Comparison of ENCODE assay signal across 15 mouse cellular contexts in genomic region chr11:86827476-86828245, GRCm38 (mm10). TPM values are rescaled to one million over a fixed set of nuclear protein-coding genes. Genes with fewer than 3 reads are reported as not detected.
DNase-seq lines count a peak whose midpoint lies in the region; ATAC-seq and TF ChIP-seq lines count a peak whose summit lies in the region.
"Had no signal": no experiment of that assay in that cellular context is flagged by ENCODE, and none has a peak within 500 bp of the region (broad histone marks: within the 10 kb centered on the region; RNA-seq: fewer than 3 reads in every experiment).

No protein-coding gene starts in this region.

- H3K36me3 ChIP-seq in heart, embryonic 12.5 days, result no peaks in the 10 kb centered on the region
- H3K36me3 ChIP-seq in lung, postnatal 0 days (ENCODE audit: insufficient read depth, low read length), result no peaks in the 10 kb centered on the region
- H3K36me3 ChIP-seq: forebrain, embryonic 10.5 days; midbrain, embryonic 12.5 days had no signal

- H3K27me3 ChIP-seq in heart, embryonic 12.5 days (replicated peaks), result no peaks in the 10 kb centered on the region
- no peaks in the 10 kb centered on the region for H3K27me3 ChIP-seq in lung, postnatal 0 days (replicated peaks; ENCODE audit: insufficient read depth, low read length)
- H3K27me3 ChIP-seq: midbrain, embryonic 12.5 days had no signal

- intact Hi-C loops in heart, postnatal 14 days (cut with DNase I), result no loop called here

- H3K9ac ChIP-seq in heart, embryonic 12.5 days, result no peak overlapping the region
- no peak overlapping the region for H3K9ac ChIP-seq in lung, postnatal 0 days (replicated peaks; ENCODE audit: low read depth)
- H3K9ac ChIP-seq: liver, embryonic 14.5 days; midbrain, embryonic 12.5 days had no signal

- H3K9me3 ChIP-seq in heart, embryonic 12.5 days (replicated peaks), result no peaks in the 10 kb centered on the region
- no peaks in the 10 kb centered on the region for H3K9me3 ChIP-seq in lung, postnatal 0 days (ENCODE audit: low read length)
- H3K9me3 ChIP-seq: forebrain, embryonic 10.5 days; midbrain, embryonic 12.5 days had no signal

- WGBS in heart, embryonic 12.5 days, result 67% methylated on average over 2 of the region's 2 CpGs
- 62% methylated on average over 2 of the region's 2 CpGs for WGBS in lung, postnatal 0 days

- H3K4me2 ChIP-seq in heart, embryonic 12.5 days, result no peak overlapping the region
- no peak overlapping the region for H3K4me2 ChIP-seq in lung, postnatal 0 days (replicated peaks; ENCODE audit: low read depth, low read length)
- H3K4me2 ChIP-seq: midbrain, embryonic 12.5 days had no signal

- ATAC-seq in heart, embryonic 12.5 days (ENCODE audit: insufficient number of reproducible peaks, low FRiP score), result no peak
- no peak for ATAC-seq in lung, postnatal 0 days
- ATAC-seq in neutrophil, adult 5-6 weeks (ENCODE audit: extremely low read depth, insufficient number of reproducible peaks, low FRiP score, poor library complexity, severe bottlenecking), result peak; percentile 67; the same call in 1 of the 2 replicates

- DNase-seq in heart, postnatal 14 days, result no peak
- peak; percentile 31 for DNase-seq in lung, postnatal 36 days
- no peak for DNase-seq in lung, postnatal 0 days (ENCODE audit: low spot score)
- DNase-seq in embryo, embryonic 9.5 days (ENCODE audit: extremely low spot score), result no peak
- DNase-seq in yolk sac, embryonic 10.5 days (ENCODE audit: low spot score), result no peak
- DNase-seq: adrenal gland, postnatal 25 days; cerebellum, adult 11-12 months; left cerebral cortex, postnatal 4 days; right cerebral cortex, postnatal 4 days had no signal

- no peak overlapping the region for H3K4me3 ChIP-seq in heart, embryonic 12.5 days
- H3K4me3 ChIP-seq in lung, postnatal 0 days (ENCODE audit: low read depth, low read length), result no peak overlapping the region
- H3K4me3 ChIP-seq in brown adipose tissue, adult 24 weeks (ENCODE audit: insufficient read depth, low read depth, low read length), result no peak overlapping the region
- H3K4me3 ChIP-seq: forebrain, embryonic 10.5 days; midbrain, embryonic 12.5 days had no signal

- H3K27ac ChIP-seq in heart, embryonic 12.5 days (ENCODE audit: poor library complexity, severe bottlenecking), result peak overlapping the region; percentile 58; the same call in 1 of the 2 replicates
- H3K27ac ChIP-seq in lung, postnatal 0 days (ENCODE audit: low read length), result no peak overlapping the region
- peak overlapping the region; percentile 93 for H3K27ac ChIP-seq in brown adipose tissue, adult 24 weeks (replicated peaks; ENCODE audit: low read depth, low read length)
- H3K27ac ChIP-seq: forebrain, embryonic 10.5 days; liver, embryonic 14.5 days; midbrain, embryonic 12.5 days had no signal

- no peak for TF ChIP-seq CTCF in lung, postnatal 0 days (IDR thresholded peaks at IDR 0.05)

- no peak for TF ChIP-seq EP300 in lung, postnatal 0 days (IDR thresholded peaks at IDR 0.05)

- peaks cover 7% of the 10 kb centered on the region for H3K4me1 ChIP-seq in heart, embryonic 12.5 days (replicated peaks)
- no peaks in the 10 kb centered on the region for H3K4me1 ChIP-seq in lung, postnatal 0 days (ENCODE audit: insufficient read depth, low read depth, low read length)
- H3K4me1 ChIP-seq in brown adipose tissue, adult 24 weeks (ENCODE audit: control insufficient read depth, insufficient read depth, insufficient read length, low read length), result no peaks in the 10 kb centered on the region; the same call in 1 of the 2 replicates
- H3K4me1 ChIP-seq: forebrain, embryonic 10.5 days; midbrain, embryonic 12.5 days had no signal

RNA-seq across cellular contexts. Expression of gene Dhx40, which starts 20.1 kb away (rescaled TPM):
- 16.3 and 16.5 TPM in 2 replicates for polyA plus RNA-seq in heart, embryonic 12.5 days (2016; fragmentation: Nextera tagmentation; extraction: Ambion mirVana)
- total RNA-seq in heart, postnatal 14 days (2021), result 10 to 100 TPM; 15.1 to 18.0 TPM
- 18.9 and 20.7 TPM in 2 replicates for polyA plus RNA-seq in lung, postnatal 0 days (2015; fragmentation: Nextera tagmentation; extraction: Ambion mirVana)
- 18.5 and 20.4 TPM in 2 replicates for polyA plus RNA-seq in brown adipose tissue, adult 24 weeks (2012; ENCODE audit: insufficient read depth, insufficient read length, missing spikeins)
- 131 and 133 TPM in 2 replicates for total RNA-seq in neutrophil, adult 5-6 weeks (2017)
